Mouse (Mus musculus) gonadal fat pad, adult 2 months (tissue): ENCODE measurements around the gene Adam11. TPM values are rescaled to one million over a fixed set of nuclear protein-coding genes. Genes with fewer than 3 reads are reported as not detected.

Source experiments
- DNase-seq: peaks from one replicate; pipeline ENCODE4 v3.0.0-alpha.2; 2012; ENCODE audit warnings: low read depth
- polyA plus RNA-seq: library from polyadenylated mRNA; depleted of rRNA; stranded (reverse); fragments of >200 nt; gene quantifications from 2 replicates; pipeline ENCODE4 v1.2.3, GENCODE M21; 2012

Gene Adam11
- polyA plus RNA-seq, 1 experiment, result 3.9 TPM

- DNase-seq, result no peak
Measured at GRCm38 (mm10) chr11:102753591-102754324, 7.5 kb upstream of the Adam11 start.

- no peak for DNase-seq
Measured at GRCm38 (mm10) chr11:102754416-102754815, 6.8 kb upstream of the Adam11 start.

GRCm38 (mm10) chr11:102755391-102755790, 5.8 kb upstream of the Adam11 start:
- no peak for DNase-seq

- DNase-seq, result no peak
Measured at GRCm38 (mm10) chr11:102758977-102759376, 2.3 kb upstream of the Adam11 start.

- no peak for DNase-seq
Measured at GRCm38 (mm10) chr11:102760805-102761308, 382 bp upstream of the Adam11 start.

GRCm38 (mm10) chr11:102762248-102762647, 1.0 kb downstream of the Adam11 start:
- no peak for DNase-seq

DNA sequence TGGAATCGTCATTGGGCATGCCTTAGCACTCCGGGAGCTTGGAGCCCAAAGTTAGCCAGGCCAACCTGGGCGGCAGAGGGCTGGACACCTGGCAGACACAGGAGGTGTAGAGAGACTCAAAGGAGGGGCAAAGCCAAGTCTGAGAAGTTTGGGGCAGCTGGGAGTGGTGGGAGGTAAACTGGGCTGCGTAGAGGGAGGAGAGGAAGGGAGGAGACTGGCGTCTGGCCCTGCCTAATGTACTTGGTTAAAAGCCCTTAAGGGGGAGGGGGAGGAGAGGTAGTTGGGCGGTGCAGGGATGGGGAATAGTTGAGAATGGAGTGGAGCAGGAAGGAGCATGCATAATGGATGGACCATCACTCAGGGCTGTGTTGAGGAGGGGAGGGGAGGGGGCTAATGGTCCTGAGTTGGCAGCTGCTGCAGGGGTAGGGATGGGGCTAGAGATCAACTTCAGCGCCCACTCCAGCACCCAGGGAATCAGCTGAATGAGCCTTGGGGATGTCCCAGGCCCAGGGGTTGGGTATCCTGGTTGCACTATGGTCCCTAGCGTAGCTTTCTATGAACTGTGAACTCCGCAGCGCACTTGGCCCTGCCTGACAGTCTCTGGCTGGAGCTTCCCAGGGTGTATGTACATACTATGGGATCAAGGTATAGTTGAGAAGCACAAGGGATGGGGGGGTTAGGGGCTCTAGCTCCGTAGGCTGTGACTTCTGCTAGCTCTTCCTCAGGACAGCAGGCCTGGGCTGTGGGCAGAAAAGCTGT, 1.9 kb downstream of the Adam11 start:
- DNase-seq, result no peak

DNA sequence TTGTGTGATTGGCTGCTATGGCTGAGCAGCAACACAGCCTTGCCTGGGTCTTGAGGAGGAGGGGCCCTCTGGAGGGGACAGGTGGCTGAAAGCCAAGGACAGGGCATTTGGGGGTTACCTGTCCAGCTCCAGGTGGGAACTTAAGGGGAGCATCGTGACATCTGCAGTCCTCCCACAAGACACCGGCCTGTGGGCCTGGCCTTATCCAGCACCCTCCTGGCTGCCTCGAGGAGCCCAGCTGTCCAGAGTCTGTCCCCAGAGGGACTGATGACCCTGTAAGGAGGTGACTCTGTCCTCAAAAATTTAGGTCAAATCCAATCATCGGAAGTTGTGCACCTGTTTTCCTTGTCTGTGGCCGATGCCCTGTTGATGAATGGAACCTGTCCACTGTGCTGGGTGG, 4.2 kb downstream of the Adam11 start:
- no peak for DNase-seq

GRCm38 (mm10) chr11:102767055-102767670, 5.9 kb downstream of the Adam11 start:
- DNase-seq, result no peak

DNA sequence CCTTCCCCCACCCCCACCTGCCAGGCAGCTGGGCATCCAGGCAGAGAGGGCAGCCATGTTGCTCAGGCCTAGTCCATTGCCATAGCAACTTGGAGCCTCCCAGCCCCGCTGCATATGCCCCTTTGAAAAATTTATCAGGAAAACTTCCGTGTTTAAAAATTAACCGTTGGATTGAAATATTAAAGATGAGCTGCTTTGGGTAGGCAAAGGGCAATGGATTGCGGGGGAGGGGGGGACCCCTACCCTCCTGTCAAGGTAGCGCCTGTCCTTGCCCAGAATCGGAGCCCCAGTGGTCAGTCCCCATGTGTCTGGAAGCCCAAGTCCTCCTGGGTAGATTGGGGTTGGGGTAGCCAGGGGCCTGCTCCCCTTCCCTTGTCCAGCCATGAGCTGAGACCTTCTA, 7.9 kb downstream of the Adam11 start:
- DNase-seq, result no peak

DNA sequence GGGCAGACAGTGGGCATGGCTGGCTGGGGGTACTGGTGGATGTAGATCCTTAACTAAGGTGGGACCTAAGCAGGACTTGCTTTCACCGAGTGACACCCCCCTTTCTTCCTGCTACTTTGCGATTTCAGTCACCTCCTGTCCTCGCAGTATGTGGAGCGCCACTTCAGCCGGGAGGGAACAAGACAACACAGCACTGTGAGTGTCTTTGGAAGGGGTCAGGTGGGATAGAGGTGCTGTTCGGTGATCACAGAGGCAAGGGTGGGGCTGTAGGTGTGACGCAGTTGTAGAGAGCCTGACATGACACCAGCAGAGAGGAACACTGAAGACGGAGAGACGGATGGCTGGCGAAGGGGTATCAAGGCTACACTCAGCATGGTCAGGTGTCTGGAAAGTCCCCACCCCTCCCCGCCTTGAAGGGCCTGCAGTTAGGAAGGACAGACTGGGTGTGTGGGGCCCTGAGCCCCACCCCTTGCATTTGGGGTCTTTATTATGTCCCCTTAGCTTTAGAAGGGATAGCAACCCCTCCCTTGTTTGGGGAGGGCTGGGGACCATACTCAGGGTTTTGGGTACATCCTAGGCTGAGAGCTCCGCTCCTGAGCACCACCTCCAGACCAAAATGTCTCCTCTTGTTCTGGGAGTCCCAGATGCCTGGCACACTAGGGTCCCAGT, 8.9 kb downstream of the Adam11 start:
- DNase-seq, result no peak

- no peak for DNase-seq
Measured at GRCm38 (mm10) chr11:102770662-102771435, 9.6 kb downstream of the Adam11 start.

DNA sequence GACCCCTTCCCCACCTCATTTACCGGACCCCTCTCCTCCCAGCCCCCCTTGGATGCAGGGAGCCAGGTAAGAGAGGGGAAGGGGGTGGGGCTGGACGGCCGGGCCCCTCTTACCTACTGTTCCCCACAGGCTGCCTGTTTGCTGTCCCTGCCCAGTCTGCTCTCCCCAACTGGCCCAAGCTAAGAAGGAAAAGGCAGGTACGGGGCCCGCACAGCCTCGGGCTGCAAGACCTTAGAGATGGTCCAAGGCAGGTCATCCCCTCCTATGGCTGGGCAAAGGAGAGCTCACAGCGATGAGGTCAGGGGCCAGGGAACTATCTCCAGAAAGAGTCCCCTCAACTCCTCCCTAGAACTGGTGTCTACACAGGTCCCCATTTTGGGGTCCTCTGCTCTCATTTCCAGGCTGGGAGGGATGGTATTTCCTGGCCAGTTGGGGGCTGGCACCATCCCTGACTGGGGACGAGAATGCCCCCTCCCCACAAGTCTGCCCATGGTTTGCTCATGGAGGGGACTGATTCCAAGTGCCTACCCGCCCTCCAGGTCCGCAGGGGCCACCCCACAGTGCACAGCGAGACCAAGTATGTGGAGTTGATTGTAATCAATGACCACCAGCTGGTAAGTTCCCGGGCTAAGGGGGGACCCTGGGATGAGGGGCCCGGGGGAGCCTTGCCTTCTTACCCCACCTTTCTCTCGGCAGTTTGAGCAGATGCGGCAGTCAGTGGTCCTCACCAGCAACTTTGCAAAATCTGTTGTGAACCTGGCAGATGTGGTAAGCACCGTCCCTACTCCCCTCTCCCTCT, 10.9 kb downstream of the Adam11 start:
- DNase-seq, result no peak

GRCm38 (mm10) chr11:102772771-102773700, 11.8 kb downstream of the Adam11 start:
- DNase-seq, result no peak

DNA sequence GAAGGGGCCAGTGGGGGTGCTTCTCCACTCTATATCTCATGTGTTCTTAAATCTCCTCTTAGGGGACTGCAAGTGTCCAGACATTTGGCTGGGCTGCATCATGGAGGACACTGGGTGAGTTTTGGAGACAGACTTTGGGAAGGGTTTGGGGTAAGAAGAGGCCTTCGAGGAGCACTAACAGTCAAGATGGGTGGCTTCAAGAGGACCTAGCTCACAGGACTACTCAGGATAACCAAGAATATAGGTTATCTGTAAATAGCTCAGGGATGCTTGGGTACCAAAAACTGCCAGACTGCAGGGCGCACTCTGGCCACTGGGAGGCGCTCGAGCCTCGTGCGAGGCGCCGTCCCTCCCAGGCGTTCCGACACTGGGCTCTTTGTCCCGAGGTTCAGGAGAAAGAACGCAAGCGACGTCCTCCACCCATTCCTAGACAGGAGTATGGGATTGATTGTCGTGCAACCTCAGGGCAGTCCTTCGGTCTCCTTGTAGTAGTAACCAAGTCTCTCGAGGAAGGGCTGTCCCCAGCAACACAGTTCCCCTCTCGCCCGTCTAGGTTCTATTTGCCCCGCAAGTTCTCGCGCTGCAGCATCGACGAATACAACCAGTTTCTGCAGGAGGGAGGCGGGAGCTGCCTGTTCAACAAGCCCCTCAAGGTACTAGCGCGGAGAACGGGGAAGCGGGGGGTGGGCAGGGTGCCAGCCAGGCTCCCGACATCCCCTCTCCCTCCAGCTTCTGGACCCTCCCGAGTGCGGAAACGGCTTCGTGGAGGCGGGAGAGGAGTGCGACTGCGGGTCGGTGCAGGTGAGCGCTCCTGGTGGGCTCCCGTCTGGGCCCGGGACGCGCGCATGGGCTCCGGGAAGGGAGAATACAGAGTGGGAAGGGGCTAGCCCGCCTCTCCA, 12.7 kb downstream of the Adam11 start:
- DNase-seq, result no peak

GRCm38 (mm10) chr11:102774621-102775141, 13.4 kb downstream of the Adam11 start:
- DNase-seq, result no peak

- DNase-seq, result no peak
Measured at GRCm38 (mm10) chr11:102777598-102777997, 16.4 kb downstream of the Adam11 start.

DNA sequence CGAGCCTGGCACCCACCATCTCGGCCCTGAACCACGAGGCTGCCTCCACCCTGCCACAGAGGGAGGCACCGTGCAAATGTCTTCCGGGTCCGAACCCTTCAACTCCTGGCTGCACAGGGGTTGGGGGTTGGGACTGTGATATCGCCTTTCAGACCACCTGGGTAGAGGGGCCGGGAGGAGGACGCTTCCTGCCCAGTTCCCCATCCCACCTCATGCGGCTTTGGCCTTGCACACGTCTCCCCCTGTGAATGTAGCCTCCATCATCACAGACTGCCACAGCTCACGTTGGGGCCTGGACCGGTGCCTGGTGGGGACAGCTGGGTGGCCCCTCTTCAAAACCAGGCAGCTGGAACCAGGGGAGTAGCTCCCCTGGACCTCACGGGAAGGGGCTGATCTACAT, 16.9 kb downstream of the Adam11 start:
- no peak for DNase-seq
